Mouse (Mus musculus) heart, adult 8-10 months (tissue): ENCODE measurements at regions not wholly inside any gene's neighbourhood (a gene's known extent, or its start where the extent isn't known, plus 50 kb on each side); places are given as distances from the start of the nearest gene placed in this dataset.
A peak's percentile ranks its signal among the peaks of the same experiment; 100 is the strongest.

ENCODE experiments used
- DNase-seq: peaks from one replicate; pipeline ENCODE4 v3.0.0; 2022; ENCODE audit warnings: low spot score

GRCm38 (mm10) chr3:56302346-56303185, 119.1 kb upstream of the Nbea start:
- DNase-seq, result no peak

GRCm38 (mm10) chr3:56300769-56301168, 117.3 kb upstream of the Nbea start:
- no peak for DNase-seq

- no peak for DNase-seq
Observed at GRCm38 (mm10) chr3:56295578-56295977, 112.1 kb upstream of the Nbea start.

GRCm38 (mm10) chr3:56281507-56281906, 98.0 kb upstream of the Nbea start:
- DNase-seq, result no peak

- no peak for DNase-seq
Observed at GRCm38 (mm10) chr3:56280330-56280957, 96.9 kb upstream of the Nbea start.

- no peak for DNase-seq
Observed at GRCm38 (mm10) chr3:56272587-56272986, 89.1 kb upstream of the Nbea start.

- DNase-seq, result peak; percentile 59
Observed at GRCm38 (mm10) chr3:56270241-56270830, 86.8 kb upstream of the Nbea start.

- no peak for DNase-seq
Observed at GRCm38 (mm10) chr3:56261800-56262561, 78.5 kb upstream of the Nbea start.

- DNase-seq, result no peak
Observed at GRCm38 (mm10) chr3:56256271-56256670, 72.8 kb upstream of the Nbea start.

- DNase-seq, result no peak
Observed at GRCm38 (mm10) chr3:56244370-56244769, 60.9 kb upstream of the Nbea start.

GRCm38 (mm10) chr3:56238228-56238627, 54.7 kb upstream of the Nbea start:
- DNase-seq, result no peak

- DNase-seq, result no peak
Observed at GRCm38 (mm10) chr3:56236163-56236562, 52.7 kb upstream of the Nbea start.
